Mouse (Mus musculus) induced T-regulatory cell, adult 2 months (primary cell): ENCODE data around the gene Gm45261.
A peak's percentile ranks its signal among the peaks of the same experiment; 100 is the strongest.

ENCODE experiments used
- DNase-seq: peaks from one replicate; pipeline ENCODE4 v3.0.0-alpha.2; 2012; ENCODE audit warnings: low read depth

The Gm45261 gene

DNA sequence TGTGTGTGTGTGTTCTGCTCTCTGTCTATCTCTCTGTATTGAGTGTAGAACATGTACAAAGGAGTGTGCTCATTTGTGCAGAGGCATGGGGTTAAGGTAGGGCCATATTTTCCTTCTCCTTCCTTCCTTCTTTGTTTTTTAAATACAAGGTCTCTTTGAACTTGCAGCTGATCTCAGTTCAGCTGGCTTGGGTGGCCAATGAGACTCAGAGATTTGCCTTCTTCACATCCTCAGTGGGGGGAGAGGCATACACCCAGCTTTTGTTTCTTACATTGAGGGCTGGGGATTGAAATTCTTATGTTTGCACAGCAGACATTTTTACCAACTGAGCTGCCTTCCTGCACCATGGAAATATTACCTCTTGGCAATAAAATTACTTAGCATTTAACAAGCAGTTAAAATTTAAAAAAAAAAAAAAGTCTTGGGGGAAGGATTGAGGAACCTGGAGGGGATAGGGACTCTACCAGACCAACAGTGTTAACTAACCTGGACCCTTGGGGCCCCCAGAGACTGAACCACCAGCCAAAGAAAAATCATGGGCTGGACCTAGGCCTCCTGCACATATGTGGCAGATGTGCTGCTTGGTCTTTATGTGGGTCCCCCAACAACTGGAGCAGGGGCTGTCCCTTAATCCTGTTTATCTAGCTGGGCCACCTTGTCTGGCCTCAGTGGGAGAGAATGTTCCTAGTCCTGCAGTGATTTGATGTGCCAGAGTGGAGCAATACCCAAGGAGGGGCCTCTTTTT, 50.8 kb downstream of the Gm45261 start:
- DNase-seq, result peak; percentile 45

DNA sequence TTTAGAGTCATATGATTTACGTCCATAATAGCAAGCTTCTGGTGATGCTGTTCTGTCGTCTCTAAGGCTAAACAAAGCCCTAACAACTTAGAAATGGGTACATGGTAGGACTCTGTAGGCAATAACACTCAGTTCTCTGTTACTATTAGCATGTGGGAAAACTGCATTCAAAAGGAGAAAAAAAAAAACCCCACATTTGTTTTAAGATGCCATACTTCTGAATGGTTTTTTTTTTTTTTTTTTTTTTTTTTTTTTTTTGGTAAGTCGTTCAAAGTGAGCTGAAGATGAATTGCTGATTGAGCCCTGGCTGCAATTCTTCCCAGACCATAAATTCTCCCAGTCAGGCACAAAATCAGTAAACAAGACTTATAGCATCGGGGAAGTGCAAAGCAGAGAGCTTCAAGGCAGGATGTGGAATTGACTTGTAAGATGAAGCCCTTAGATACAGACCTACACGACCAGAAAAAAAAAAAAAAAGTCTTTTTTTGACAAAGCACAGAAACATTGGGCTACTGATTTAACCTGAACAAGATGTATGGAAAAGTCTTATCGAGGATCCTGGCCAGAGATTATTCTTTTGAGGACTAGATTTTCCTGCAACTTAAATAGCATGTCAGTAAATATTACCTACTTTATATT, 51.7 kb downstream of the Gm45261 start:
- peak; percentile 70 for DNase-seq

DNA sequence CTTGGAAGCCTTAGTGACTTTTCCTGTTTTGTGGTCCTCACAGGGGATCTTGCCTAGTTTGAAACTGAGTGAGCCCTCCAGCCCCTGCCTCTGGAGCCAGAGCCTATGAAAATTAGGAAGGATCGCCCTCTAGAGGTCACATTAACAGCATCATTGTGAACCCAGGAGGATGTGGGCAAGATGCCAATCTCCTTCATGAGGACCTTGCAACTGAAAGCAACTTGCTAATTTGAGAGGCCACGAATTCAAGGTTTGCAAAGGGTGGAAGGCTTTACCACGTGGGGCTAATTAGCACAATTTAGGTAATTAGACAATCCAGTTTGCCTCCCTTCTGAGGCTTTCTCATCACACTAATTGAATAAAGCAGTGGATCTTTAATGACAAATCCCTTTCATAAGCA, 52.7 kb downstream of the Gm45261 start:
- peak; percentile 94 for DNase-seq

DNA sequence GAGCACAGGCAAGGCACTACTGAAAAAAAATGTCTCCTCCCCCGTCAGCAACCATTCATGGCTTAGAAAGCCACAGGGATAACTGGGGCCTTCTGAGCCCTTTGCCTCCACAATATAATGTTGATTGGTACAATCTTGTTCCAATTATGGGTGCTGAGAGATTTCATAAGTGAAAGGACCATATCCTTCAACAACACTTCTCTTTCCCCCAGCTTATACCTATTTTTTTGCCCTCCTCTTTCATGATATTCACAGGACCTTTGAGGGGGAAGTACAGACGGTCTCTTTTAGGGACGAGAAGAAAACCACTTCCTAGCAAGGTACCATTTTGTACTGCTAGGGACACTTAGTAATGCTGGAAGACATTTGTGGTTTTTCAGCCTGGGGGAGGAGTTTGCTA, 57.1 kb downstream of the Gm45261 start:
- DNase-seq, result no peak

DNA sequence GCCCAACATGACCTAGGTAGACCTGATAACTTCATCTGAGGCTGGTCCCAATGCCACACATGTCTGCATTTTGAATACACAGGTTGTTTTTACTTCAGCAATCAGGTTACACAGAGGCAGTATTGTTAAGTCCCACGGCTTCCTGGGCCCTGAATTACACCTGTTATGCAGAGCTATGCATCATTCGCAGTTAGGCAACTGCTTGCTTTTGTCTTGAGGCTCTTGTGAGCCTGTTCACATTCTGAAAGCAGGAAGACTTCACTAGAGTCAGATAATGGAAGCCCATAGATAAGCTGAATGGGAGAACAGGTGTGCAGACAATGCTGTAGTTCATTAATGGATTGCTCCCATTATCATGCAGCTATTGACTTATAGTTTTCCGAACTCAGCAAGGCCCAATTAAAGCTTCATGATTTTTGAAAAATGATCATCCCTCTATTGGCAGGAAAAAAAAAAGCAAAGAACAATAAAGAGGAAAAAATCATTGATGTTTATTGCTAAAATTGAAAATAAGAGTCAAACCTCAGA, 57.8 kb downstream of the Gm45261 start:
- no peak for DNase-seq

DNA sequence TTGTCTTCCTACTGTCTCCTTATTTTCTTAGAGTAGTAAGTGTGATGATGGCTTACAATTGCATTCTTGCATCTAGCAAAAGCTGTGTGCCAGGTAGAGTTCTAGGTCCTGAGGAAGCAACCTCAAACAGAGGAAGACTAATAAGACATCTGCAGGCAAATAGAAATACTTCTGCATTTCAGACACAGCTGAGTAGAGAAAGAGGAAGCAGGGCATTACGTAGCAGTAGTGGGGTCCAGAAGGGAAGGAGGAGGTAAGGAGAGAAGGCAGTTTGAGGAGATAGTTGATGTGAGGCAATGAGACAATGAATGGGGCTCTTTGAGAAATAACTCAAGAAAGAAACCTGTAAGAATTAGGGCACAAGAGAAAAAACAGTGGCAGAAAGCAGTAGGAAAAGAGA, 59.3 kb downstream of the Gm45261 start:
- no peak for DNase-seq
